Mouse (Mus musculus): Measurements from ENCODE around the gene Ncoa3.

GRCm38 (mm10) chr2:165968876-165969275 is 23.6 kb upstream of the Ncoa3 start:
- TF ChIP-seq CTCF (IDR thresholded peaks at IDR 0.05) (no peak), POLR2A (IDR thresholded peaks at IDR 0.05; ENCODE audit: insufficient read depth, low read depth, low read length) (0 out of 2 replicates have a peak, but pooled peaks have one; percentile 34), EP300 (IDR thresholded peaks at IDR 0.05; ENCODE audit: insufficient read depth, low read depth, low read length) (peak; percentile 51; the same call in 1 of the 2 replicates)

Data from heart, adult 2 months (tissue).